Comparison of ENCODE assay signal across 8 mouse cellular contexts in genomic region chrX:139610765-139611300, GRCm38 (mm10). TPM values are rescaled to one million over a fixed set of nuclear protein-coding genes. Genes with fewer than 3 reads are reported as not detected.
DNase-seq lines count a peak whose midpoint lies in the region; ATAC-seq lines count a peak whose summit lies in the region.

No protein-coding gene starts in this region.

- H3K27ac ChIP-seq in heart, embryonic 14.5 days (replicated peaks in 1 of 2; ENCODE audit: control insufficient read depth in 1 of 2, insufficient read depth in 1 of 2, low read depth in 2 of 2, low read length in 2 of 2): peak overlapping the region; percentile 60 to 72; a peak in 3 of 4 replicates
- 0 out of 2 replicates have a peak overlapping the region, but pooled peaks have one; percentile 16 for H3K27ac ChIP-seq in liver, embryonic 11.5 days (ENCODE audit: low read depth, low read length)
- H3K27ac ChIP-seq in neural tube, embryonic 14.5 days (ENCODE audit: low read depth, low read length): no peak overlapping the region

- peaks cover 14% of the 10 kb centered on the region for H3K27me3 ChIP-seq in erythroblast, embryonic 14.5 days (ENCODE audit: control insufficient read depth)
- H3K27me3 ChIP-seq in heart, embryonic 14.5 days (ENCODE audit: control insufficient read depth, insufficient read depth, low read length): no peaks in the 10 kb centered on the region
- peaks cover 11% of the 10 kb centered on the region for H3K27me3 ChIP-seq in liver, embryonic 11.5 days (replicated peaks; ENCODE audit: control insufficient read depth, insufficient read depth, low read length)
- H3K27me3 ChIP-seq in neural tube, embryonic 14.5 days (ENCODE audit: control insufficient read depth, insufficient read depth, low read length): peaks cover 2% of the 10 kb centered on the region; the same call in 1 of the 2 replicates

- DNase-seq in urinary bladder, postnatal 14 days (ENCODE audit: low spot score): peak; percentile 20
- DNase-seq in urinary bladder, adult 18-20 months (ENCODE audit: low spot score in 2 of 2): no peak
- DNase-seq in liver, embryonic 11.5 days (ENCODE audit: low spot score): no peak
- no peak for DNase-seq in left cerebral cortex, postnatal 4 days

- no peaks in the 10 kb centered on the region for H3K36me3 ChIP-seq in erythroblast, embryonic 14.5 days (ENCODE audit: control insufficient read depth)
- no peaks in the 10 kb centered on the region for H3K36me3 ChIP-seq in heart, embryonic 14.5 days (ENCODE audit: control insufficient read depth, insufficient read depth, low read length)
- H3K36me3 ChIP-seq in liver, embryonic 11.5 days (ENCODE audit: control insufficient read depth, insufficient read depth, low read length): no peaks in the 10 kb centered on the region
- H3K36me3 ChIP-seq in neural tube, embryonic 14.5 days (ENCODE audit: control insufficient read depth, insufficient read depth, low read length): no peaks in the 10 kb centered on the region

- intact Hi-C loops in left cerebral cortex, postnatal 4 days (cut with DNase I): no loop called here

- H3K4me3 ChIP-seq in erythroblast, embryonic 14.5 days (replicated peaks): peak overlapping the region; percentile 72
- H3K4me3 ChIP-seq in heart, embryonic 14.5 days (ENCODE audit: control insufficient read depth in 1 of 2, insufficient read depth in 1 of 2, low read depth in 1 of 2, low read length in 2 of 2): peak overlapping the region; percentile 63 to 80
- peak overlapping the region; percentile 70 for H3K4me3 ChIP-seq in liver, embryonic 11.5 days (ENCODE audit: low read depth, low read length)
- H3K4me3 ChIP-seq in neural tube, embryonic 14.5 days (ENCODE audit: low read depth, low read length): peak overlapping the region; percentile 52

- ATAC-seq in erythroblast, adult 5-6 weeks (replicated peaks; ENCODE audit: low FRiP score, poor library complexity, severe bottlenecking): no peak
- ATAC-seq in heart, embryonic 14.5 days (ENCODE audit: insufficient number of reproducible peaks, insufficient read depth, low FRiP score, low read depth): peak; percentile 56
- ATAC-seq in liver, embryonic 11.5 days (replicated peaks; ENCODE audit: low FRiP score): peak; percentile 73
- peak; percentile 89 for ATAC-seq in neural tube, embryonic 14.5 days (ENCODE audit: low read depth)

- WGBS in heart, embryonic 14.5 days: 13% methylated on average over 39 of the region's 54 CpGs
- WGBS in liver, embryonic 11.5 days: 9% methylated on average over 47 of the region's 54 CpGs
- 10% methylated on average over 40 of the region's 54 CpGs for WGBS in neural tube, embryonic 14.5 days

- H3K9me3 ChIP-seq in erythroblast, embryonic 14.5 days (ENCODE audit: control insufficient read depth, low read length): peaks cover 7% of the 10 kb centered on the region
- H3K9me3 ChIP-seq in heart, embryonic 14.5 days (ENCODE audit: control insufficient read depth, low read length): no peaks in the 10 kb centered on the region
- no peaks in the 10 kb centered on the region for H3K9me3 ChIP-seq in liver, embryonic 11.5 days (ENCODE audit: control insufficient read depth, low read length)
- no peaks in the 10 kb centered on the region for H3K9me3 ChIP-seq in neural tube, embryonic 14.5 days (ENCODE audit: control insufficient read depth, low read length)

- peaks cover 12% of the 10 kb centered on the region for H3K4me1 ChIP-seq in erythroblast, embryonic 14.5 days (ENCODE audit: control insufficient read depth)
- no peaks in the 10 kb centered on the region for H3K4me1 ChIP-seq in heart, embryonic 14.5 days (ENCODE audit: control insufficient read depth in 2 of 2, insufficient read depth in 2 of 2, low read length in 2 of 2)
- H3K4me1 ChIP-seq in liver, embryonic 11.5 days (replicated peaks; ENCODE audit: control insufficient read depth, insufficient read depth, low read length): no peaks in the 10 kb centered on the region
- no peaks in the 10 kb centered on the region for H3K4me1 ChIP-seq in neural tube, embryonic 14.5 days (ENCODE audit: control insufficient read depth, insufficient read depth, low read length)

- peak overlapping the region; percentile 65 for H3K4me2 ChIP-seq in heart, embryonic 14.5 days (ENCODE audit: low read length)
- peak overlapping the region; percentile 73 for H3K4me2 ChIP-seq in liver, embryonic 11.5 days
- peak overlapping the region; percentile 55 for H3K4me2 ChIP-seq in neural tube, embryonic 14.5 days (ENCODE audit: low read depth, low read length)

- peak overlapping the region; percentile 79 for H3K9ac ChIP-seq in heart, embryonic 14.5 days (ENCODE audit: low read length)
- peak overlapping the region; percentile 70 for H3K9ac ChIP-seq in liver, embryonic 11.5 days (ENCODE audit: low read depth, low read length)
- peak overlapping the region; percentile 60 for H3K9ac ChIP-seq in neural tube, embryonic 14.5 days (replicated peaks; ENCODE audit: low read depth, low read length)

RNA-seq across cellular contexts. Expression of gene Rnf128, which starts 47.7 kb away (rescaled TPM):
- 0.03 and 0.06 TPM in 2 replicates for polyA plus RNA-seq in erythroblast, embryonic 14.5 days (2012)
- 1.7 TPM in 1 of 2 replicates, not detected in the other for total RNA-seq in erythroblast, adult 5-6 weeks (2015; ENCODE audit: low replicate concordance)
- total RNA-seq in erythroblast, adult 5-6 weeks (2017; ENCODE audit: low replicate concordance): 0.56 and 1.8 TPM in 2 replicates
- polyA plus RNA-seq in heart, embryonic 14.5 days (2014; fragmentation: Nextera tagmentation; extraction: Ambion mirVana): 34.3 and 37.0 TPM in 2 replicates
- 52.9 and 57.4 TPM in 2 replicates for polyA plus RNA-seq in liver, embryonic 11.5 days (2014; fragmentation: Nextera tagmentation; extraction: Ambion mirVana)
- 3.6 and 5.5 TPM in 2 replicates for polyA plus RNA-seq in neural tube, embryonic 14.5 days (2014; fragmentation: Nextera tagmentation; extraction: Ambion mirVana)
- 1 to 10 TPM; 4.3 to 5.4 TPM for total RNA-seq in left cerebral cortex, postnatal 4 days (2021)
